ENCODE assay signal across 20 mouse cellular contexts in genomic region chr13:39836053-39836584, GRCm38 (mm10).
A peak's percentile ranks its signal among the peaks of the same experiment; 100 is the strongest.
DNase-seq lines count a peak whose midpoint lies in the region; ATAC-seq and TF ChIP-seq lines count a peak whose summit lies in the region.
"Had no signal": no experiment of that assay in that cellular context is flagged by ENCODE, and none has a peak within 500 bp of the region (broad histone marks: within the 10 kb centered on the region; RNA-seq: fewer than 3 reads in every experiment).

No protein-coding gene starts in this region.

- TF ChIP-seq CTCF in hindbrain, postnatal 0 days (IDR thresholded peaks at IDR 0.05; ENCODE audit: low read depth), result no peak
- TF ChIP-seq CTCF in midbrain, postnatal 0 days (IDR thresholded peaks at IDR 0.05), result no peak
- TF ChIP-seq CTCF in embryonic fibroblast, embryonic 13.5 days (IDR thresholded peaks at IDR 0.05; ENCODE audit: borderline replicate concordance, insufficient read depth, low read length), result no peak
- no peak for TF ChIP-seq CTCF in liver, postnatal 0 days (IDR thresholded peaks at IDR 0.05; ENCODE audit: low read depth)

- no peaks in the 10 kb centered on the region for H3K27me3 ChIP-seq in hindbrain, postnatal 0 days (ENCODE audit: insufficient read depth, low read length)
- no peaks in the 10 kb centered on the region for H3K27me3 ChIP-seq in hindbrain, embryonic 10.5 days (ENCODE audit: insufficient read depth, poor library complexity, severe bottlenecking)
- H3K27me3 ChIP-seq in midbrain, postnatal 0 days (ENCODE audit: insufficient read depth, low read length), result no peaks in the 10 kb centered on the region
- H3K27me3 ChIP-seq in midbrain, embryonic 13.5 days, result no peaks in the 10 kb centered on the region
- H3K27me3 ChIP-seq in liver, postnatal 0 days (ENCODE audit: insufficient read depth, low read length), result no peaks in the 10 kb centered on the region
- H3K27me3 ChIP-seq: forebrain, embryonic 12.5 days; midbrain, embryonic 12.5 days; stomach, embryonic 15.5 days had no signal

- H3K9ac ChIP-seq in hindbrain, postnatal 0 days (replicated peaks; ENCODE audit: low read length), result no peak overlapping the region
- H3K9ac ChIP-seq in midbrain, postnatal 0 days (replicated peaks; ENCODE audit: low read length, poor library complexity, severe bottlenecking), result no peak overlapping the region
- H3K9ac ChIP-seq in midbrain, embryonic 13.5 days (replicated peaks), result no peak overlapping the region
- H3K9ac ChIP-seq in liver, postnatal 0 days (replicated peaks), result no peak overlapping the region
- H3K9ac ChIP-seq: forebrain, embryonic 12.5 days; midbrain, embryonic 12.5 days; stomach, embryonic 15.5 days had no signal

- no peaks in the 10 kb centered on the region for H3K9me3 ChIP-seq in hindbrain, postnatal 0 days (ENCODE audit: low read length)
- H3K9me3 ChIP-seq in hindbrain, embryonic 10.5 days, result no peaks in the 10 kb centered on the region
- no peaks in the 10 kb centered on the region for H3K9me3 ChIP-seq in midbrain, postnatal 0 days (ENCODE audit: low read length)
- H3K9me3 ChIP-seq in midbrain, embryonic 13.5 days, result no peaks in the 10 kb centered on the region
- H3K9me3 ChIP-seq in liver, postnatal 0 days (ENCODE audit: low read length), result no peaks in the 10 kb centered on the region
- H3K9me3 ChIP-seq: forebrain, embryonic 12.5 days; heart, embryonic 10.5 days; limb, embryonic 10.5 days; midbrain, embryonic 12.5 days; stomach, embryonic 15.5 days had no signal

- no peak for TF ChIP-seq POLR2A in embryonic fibroblast, embryonic 13.5 days (IDR thresholded peaks at IDR 0.05; ENCODE audit: low read depth, low read length)

- H3K4me3 ChIP-seq in hindbrain, postnatal 0 days (ENCODE audit: low read length), result no peak overlapping the region
- H3K4me3 ChIP-seq in hindbrain, embryonic 10.5 days, result no peak overlapping the region
- no peak overlapping the region for H3K4me3 ChIP-seq in midbrain, postnatal 0 days (ENCODE audit: low read depth, low read length)
- H3K4me3 ChIP-seq in midbrain, embryonic 13.5 days (replicated peaks), result no peak overlapping the region
- no peak overlapping the region for H3K4me3 ChIP-seq in embryonic fibroblast, embryonic 13.5 days (ENCODE audit: insufficient read depth, low read length)
- no peak overlapping the region for H3K4me3 ChIP-seq in liver, postnatal 0 days (ENCODE audit: low read depth, low read length)
- H3K4me3 ChIP-seq: forebrain, embryonic 12.5 days; heart, embryonic 10.5 days; limb, embryonic 10.5 days; midbrain, embryonic 12.5 days; myocyte; stomach, embryonic 15.5 days had no signal

- H3K4me1 ChIP-seq in hindbrain, postnatal 0 days (ENCODE audit: insufficient read depth, low read length), result no peaks in the 10 kb centered on the region
- H3K4me1 ChIP-seq in hindbrain, embryonic 10.5 days (replicated peaks), result no peaks in the 10 kb centered on the region
- H3K4me1 ChIP-seq in midbrain, postnatal 0 days (ENCODE audit: insufficient read depth, low read length), result no peaks in the 10 kb centered on the region
- peaks cover 9% of the 10 kb centered on the region for H3K4me1 ChIP-seq in midbrain, embryonic 13.5 days (replicated peaks)
- H3K4me1 ChIP-seq in embryonic fibroblast, embryonic 13.5 days (ENCODE audit: control insufficient read depth, insufficient read depth, low read length), result peaks cover 7% of the 10 kb centered on the region
- no peaks in the 10 kb centered on the region for H3K4me1 ChIP-seq in liver, postnatal 0 days (ENCODE audit: insufficient read depth)
- H3K4me1 ChIP-seq: heart, embryonic 10.5 days; stomach, embryonic 15.5 days had no signal

- H3K4me2 ChIP-seq in hindbrain, postnatal 0 days (ENCODE audit: low read depth, low read length), result no peak overlapping the region
- no peak overlapping the region for H3K4me2 ChIP-seq in midbrain, postnatal 0 days (ENCODE audit: low read depth, low read length, poor library complexity, severe bottlenecking)
- H3K4me2 ChIP-seq in midbrain, embryonic 13.5 days (replicated peaks), result no peak overlapping the region
- no peak overlapping the region for H3K4me2 ChIP-seq in liver, postnatal 0 days (ENCODE audit: low read depth, low read length)
- H3K4me2 ChIP-seq: forebrain, embryonic 12.5 days; midbrain, embryonic 12.5 days; stomach, embryonic 15.5 days had no signal

- ATAC-seq in hindbrain, postnatal 0 days, result no peak
- ATAC-seq in midbrain, postnatal 0 days (ENCODE audit: low FRiP score), result no peak
- no peak for ATAC-seq in midbrain, embryonic 13.5 days
- no peak for ATAC-seq in liver, postnatal 0 days
- ATAC-seq: activated CD4-positive, CD25-positive, alpha-beta regulatory T cell, adult 4 months had no signal

- H3K36me3 ChIP-seq in hindbrain, postnatal 0 days (ENCODE audit: insufficient read depth, low read length), result no peaks in the 10 kb centered on the region
- no peaks in the 10 kb centered on the region for H3K36me3 ChIP-seq in hindbrain, embryonic 10.5 days
- no peaks in the 10 kb centered on the region for H3K36me3 ChIP-seq in midbrain, postnatal 0 days (ENCODE audit: insufficient read depth, low read length)
- no peaks in the 10 kb centered on the region for H3K36me3 ChIP-seq in midbrain, embryonic 13.5 days
- H3K36me3 ChIP-seq in liver, postnatal 0 days (replicated peaks; ENCODE audit: insufficient read depth, low read length), result no peaks in the 10 kb centered on the region
- H3K36me3 ChIP-seq: forebrain, embryonic 12.5 days; heart, embryonic 10.5 days; limb, embryonic 10.5 days; midbrain, embryonic 12.5 days; stomach, embryonic 15.5 days had no signal

- TF ChIP-seq EP300 in liver, postnatal 0 days (IDR thresholded peaks at IDR 0.05; ENCODE audit: low read depth), result no peak

- 42% methylated on average over 5 of the region's 5 CpGs for WGBS in hindbrain, postnatal 0 days
- 88% methylated on average over 5 of the region's 5 CpGs for WGBS in hindbrain, embryonic 10.5 days
- 70% methylated on average over 5 of the region's 5 CpGs for WGBS in midbrain, postnatal 0 days
- WGBS in midbrain, embryonic 13.5 days, result 74% methylated on average over 5 of the region's 5 CpGs
- 79% methylated on average over 5 of the region's 5 CpGs for WGBS in liver, postnatal 0 days (ENCODE audit: insufficient replicate concordance)

- peak; percentile 23 for DNase-seq in hindbrain, postnatal 0 days (ENCODE audit: low spot score)
- no peak for DNase-seq in hindbrain, embryonic 10.5 days (ENCODE audit: low spot score)
- DNase-seq in midbrain, postnatal 0 days (ENCODE audit: low spot score), result peak; percentile 22
- DNase-seq in liver, postnatal 0 days, result no peak
- no peak for DNase-seq in left cerebral cortex, adult 18-20 months (ENCODE audit: low spot score in 2 of 2)
- DNase-seq: adrenal gland, postnatal 10 days; gastrocnemius, postnatal 36 days; kidney, postnatal 10 days; layer of hippocampus, postnatal 36 days; thymus, adult 18-20 months; thymus, postnatal 4 days had no signal

- no peak overlapping the region for H3K27ac ChIP-seq in hindbrain, postnatal 0 days
- H3K27ac ChIP-seq in hindbrain, embryonic 10.5 days, result no peak overlapping the region
- H3K27ac ChIP-seq in midbrain, postnatal 0 days (ENCODE audit: low read depth, low read length), result no peak overlapping the region
- no peak overlapping the region for H3K27ac ChIP-seq in midbrain, embryonic 13.5 days
- H3K27ac ChIP-seq in embryonic fibroblast, embryonic 13.5 days (ENCODE audit: insufficient read depth, low read length), result peak overlapping the region; percentile 19; the same call in 1 of the 2 replicates
- no peak overlapping the region for H3K27ac ChIP-seq in liver, postnatal 0 days (ENCODE audit: low read depth)
- H3K27ac ChIP-seq: forebrain, embryonic 12.5 days; heart, embryonic 10.5 days; limb, embryonic 10.5 days; midbrain, embryonic 12.5 days; stomach, embryonic 15.5 days had no signal

Comparison
In these comparisons a context has a peak if more than half of its experiments do, and no peak if none do; other contexts are left out.
1. DNase-seq: peak in hindbrain, postnatal 0 days (single experiment) and midbrain, postnatal 0 days (single experiment); none in hindbrain, embryonic 10.5 days (single experiment), liver, postnatal 0 days (single experiment) and left cerebral cortex, adult 18-20 months (0 of 2).